ENCODE assay signal across 19 mouse cellular contexts in genomic region chr5:3611835-3612234, GRCm38 (mm10). TPM values are rescaled to one million over a fixed set of nuclear protein-coding genes. Genes with fewer than 3 reads are reported as not detected.
"Had no signal": no experiment of that assay in that cellular context is flagged by ENCODE, and none has a peak within 500 bp of the region (broad histone marks: within the 10 kb centered on the region; RNA-seq: fewer than 3 reads in every experiment).

No protein-coding gene starts in this region.

RNA-seq across cellular contexts. Expression of gene Tmbim7, which starts 39.1 kb away (rescaled TPM):
- total RNA-seq: megakaryocyte progenitor cell, adult 5-6 weeks; midbrain, postnatal 0 days; monocyte, adult 5-6 weeks; neutrophil, adult 5-6 weeks had no signal
- polyA plus RNA-seq: liver, postnatal 0 days; lung, adult 2 months; lung, embryonic 15.5 days; lung, postnatal 0 days; macrophage; midbrain, embryonic 11.5 days; midbrain, embryonic 13.5 days; midbrain, embryonic 15.5 days; midbrain, postnatal 0 days; neural tube, embryonic 12.5 days; neural tube, embryonic 14.5 days; spleen, adult 2 months; stomach, embryonic 15.5 days; stomach, postnatal 0 days; thymus, adult 2 months; urinary bladder, adult 2 months had no signal
